Mouse (Mus musculus) ES-E14 (cell line): ENCODE results near the gene Golga4.

ENCODE experiments used
- CHD2 ChIP-seq: IDR thresholded peaks from 2 replicates; pipeline ENCODE4 v1.6.1; 2014; ENCODE audit warnings: mild to moderate bottlenecking, low read depth, low read length, inconsistent platforms
- MAFK ChIP-seq: IDR thresholded peaks from 2 replicates; pipeline ENCODE4 v1.6.1; 2014; ENCODE audit warnings: mild to moderate bottlenecking, low read depth, low read length, inconsistent platforms; ENCODE audit not compliant: insufficient read depth
- ZNF384 ChIP-seq: IDR thresholded peaks from 2 replicates; pipeline ENCODE4 v1.6.1; 2012; ENCODE audit warnings: low read depth, low read length, inconsistent platforms

- TF ChIP-seq CHD2 (no peak), MAFK (no peak), ZNF384 (no peak)
Measured at GRCm38 (mm10) chr9:118570865-118571264, 64.8 kb downstream of the Golga4 start.
